Mouse (Mus musculus): ENCODE results near the gene Rbp2. TPM values are rescaled to one million over a fixed set of nuclear protein-coding genes. Genes with fewer than 3 reads are reported as not detected.

Rbp2 gene
- polyA plus RNA-seq, 1 experiment = not detected

- H3K4me1 ChIP-seq (ENCODE audit: control insufficient read depth, insufficient read depth, low read length) = no peaks in the 10 kb centered on the region
- H3K27ac ChIP-seq (ENCODE audit: insufficient read depth, low read length) = no peak overlapping the region
- TF ChIP-seq POLR2A (IDR thresholded peaks at IDR 0.05; ENCODE audit: extremely low read depth, insufficient read depth, low read length) = no peak
- TF ChIP-seq CTCF (IDR thresholded peaks at IDR 0.05; ENCODE audit: extremely low read depth, insufficient read depth, low read length) = no peak
- no peak overlapping the region for H3K4me3 ChIP-seq (ENCODE audit: insufficient read depth, low read length)
Measured at GRCm38 (mm10) chr9:98487273-98487672, 1.4 kb downstream of the Rbp2 start.

- H3K4me3 ChIP-seq (ENCODE audit: insufficient read depth, low read length) = no peak overlapping the region
- H3K4me1 ChIP-seq (ENCODE audit: control insufficient read depth, insufficient read depth, low read length) = no peaks in the 10 kb centered on the region
- TF ChIP-seq CTCF (IDR thresholded peaks at IDR 0.05; ENCODE audit: extremely low read depth, insufficient read depth, low read length) = no peak
- no peak for TF ChIP-seq POLR2A (IDR thresholded peaks at IDR 0.05; ENCODE audit: extremely low read depth, insufficient read depth, low read length)
- H3K27ac ChIP-seq (ENCODE audit: insufficient read depth, low read length) = no peak overlapping the region
Measured at GRCm38 (mm10) chr9:98489532-98489931, 3.6 kb downstream of the Rbp2 start.

DNA sequence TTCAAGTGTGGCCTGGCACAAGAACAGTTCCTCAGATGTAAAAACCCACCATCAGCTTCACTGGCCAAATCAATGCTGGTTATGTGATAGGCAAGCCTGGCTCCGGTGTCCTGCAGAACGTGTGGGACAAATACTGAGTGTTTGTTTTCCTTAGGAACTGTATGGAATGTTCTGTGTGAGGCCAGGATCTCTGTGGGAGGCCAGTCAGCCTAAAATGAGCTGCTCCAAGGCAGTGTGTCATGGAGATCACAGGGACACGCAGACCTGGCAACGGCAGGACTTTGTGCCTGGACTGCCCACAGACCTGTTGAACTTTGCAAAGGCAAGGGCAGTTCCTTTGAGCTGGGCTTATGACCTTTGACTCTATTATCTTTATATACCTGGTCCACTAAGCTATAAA lies 4.2 kb downstream of the Rbp2 start:
- Histone ChIP-seq H3K4me1 (ENCODE audit: control insufficient read depth, insufficient read depth, low read length) (no peaks in the 10 kb centered on the region), H3K4me3 (ENCODE audit: insufficient read depth, low read length) (no peak overlapping the region), H3K27ac (ENCODE audit: insufficient read depth, low read length) (no peak overlapping the region)
- TF ChIP-seq POLR2A (IDR thresholded peaks at IDR 0.05; ENCODE audit: extremely low read depth, insufficient read depth, low read length) (no peak), CTCF (IDR thresholded peaks at IDR 0.05; ENCODE audit: extremely low read depth, insufficient read depth, low read length) (no peak)

- Histone ChIP-seq H3K4me3 (ENCODE audit: insufficient read depth, low read length) (no peak overlapping the region), H3K4me1 (ENCODE audit: control insufficient read depth, insufficient read depth, low read length) (no peaks in the 10 kb centered on the region), H3K27ac (ENCODE audit: insufficient read depth, low read length) (no peak overlapping the region)
- TF ChIP-seq POLR2A (IDR thresholded peaks at IDR 0.05; ENCODE audit: extremely low read depth, insufficient read depth, low read length) (no peak), CTCF (IDR thresholded peaks at IDR 0.05; ENCODE audit: extremely low read depth, insufficient read depth, low read length) (no peak)
Measured at GRCm38 (mm10) chr9:98491071-98491470, 5.2 kb downstream of the Rbp2 start.

DNA sequence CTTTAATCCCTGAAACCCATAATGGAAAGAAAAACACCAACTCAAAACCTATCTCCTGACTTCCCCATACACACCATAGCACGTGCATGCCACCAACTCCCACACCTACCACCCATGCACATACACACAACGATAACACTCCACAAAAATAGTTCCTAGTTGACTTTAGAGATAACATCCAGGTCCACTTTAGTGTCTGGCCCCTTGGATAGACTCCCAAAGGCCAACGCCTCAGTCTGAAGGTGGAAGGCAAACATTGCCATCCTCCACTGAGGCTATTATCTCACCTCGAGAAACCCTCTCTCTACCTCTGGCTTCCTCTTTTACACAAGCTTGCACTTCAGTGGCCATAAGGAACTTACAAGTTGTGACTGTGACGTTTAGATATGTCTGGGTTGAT lies 6.3 kb downstream of the Rbp2 start:
- TF ChIP-seq POLR2A (IDR thresholded peaks at IDR 0.05; ENCODE audit: extremely low read depth, insufficient read depth, low read length) (no peak), CTCF (IDR thresholded peaks at IDR 0.05; ENCODE audit: extremely low read depth, insufficient read depth, low read length) (no peak)
- no peaks in the 10 kb centered on the region for H3K4me1 ChIP-seq (ENCODE audit: control insufficient read depth, insufficient read depth, low read length)
- H3K27ac ChIP-seq (ENCODE audit: insufficient read depth, low read length) = no peak overlapping the region
- no peak overlapping the region for H3K4me3 ChIP-seq (ENCODE audit: insufficient read depth, low read length)

DNA sequence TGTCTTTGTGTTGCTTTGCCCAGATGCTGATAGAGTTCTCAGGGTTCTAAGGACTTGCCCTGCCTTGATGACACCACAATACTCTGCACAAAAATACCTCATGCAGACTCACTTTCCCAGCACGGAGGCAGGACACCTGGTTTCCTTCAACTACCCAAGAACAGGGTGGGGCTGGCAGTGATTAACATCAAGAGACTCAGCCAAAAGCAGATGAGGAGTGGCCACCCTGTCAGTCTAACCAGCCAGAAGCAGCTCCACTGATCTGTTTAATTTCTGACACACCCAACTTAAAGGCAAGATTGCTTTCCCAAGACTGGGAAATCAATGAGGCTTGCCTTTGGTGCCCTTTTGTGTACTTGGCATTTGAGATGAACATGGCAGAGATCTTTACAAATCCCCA lies 6.9 kb downstream of the Rbp2 start:
- TF ChIP-seq POLR2A (IDR thresholded peaks at IDR 0.05; ENCODE audit: extremely low read depth, insufficient read depth, low read length) (no peak), CTCF (IDR thresholded peaks at IDR 0.05; ENCODE audit: extremely low read depth, insufficient read depth, low read length) (no peak)

GRCm38 (mm10) chr9:98497157-98497556 lies 11.2 kb downstream of the Rbp2 start:
- Histone ChIP-seq H3K4me3 (ENCODE audit: insufficient read depth, low read length) (no peak overlapping the region), H3K27ac (ENCODE audit: insufficient read depth, low read length) (no peak overlapping the region), H3K4me1 (ENCODE audit: control insufficient read depth, insufficient read depth, low read length) (no peaks in the 10 kb centered on the region)
- TF ChIP-seq CTCF (IDR thresholded peaks at IDR 0.05; ENCODE audit: extremely low read depth, insufficient read depth, low read length) (no peak), POLR2A (IDR thresholded peaks at IDR 0.05; ENCODE audit: extremely low read depth, insufficient read depth, low read length) (no peak)

More for the DNA sequence above, 6.9 kb downstream of the Rbp2 start:
- no peak overlapping the region for H3K4me3 ChIP-seq (ENCODE audit: insufficient read depth, low read length)
- no peaks in the 10 kb centered on the region for H3K4me1 ChIP-seq (ENCODE audit: control insufficient read depth, insufficient read depth, low read length)
- H3K27ac ChIP-seq (ENCODE audit: insufficient read depth, low read length) = no peak overlapping the region

DNA sequence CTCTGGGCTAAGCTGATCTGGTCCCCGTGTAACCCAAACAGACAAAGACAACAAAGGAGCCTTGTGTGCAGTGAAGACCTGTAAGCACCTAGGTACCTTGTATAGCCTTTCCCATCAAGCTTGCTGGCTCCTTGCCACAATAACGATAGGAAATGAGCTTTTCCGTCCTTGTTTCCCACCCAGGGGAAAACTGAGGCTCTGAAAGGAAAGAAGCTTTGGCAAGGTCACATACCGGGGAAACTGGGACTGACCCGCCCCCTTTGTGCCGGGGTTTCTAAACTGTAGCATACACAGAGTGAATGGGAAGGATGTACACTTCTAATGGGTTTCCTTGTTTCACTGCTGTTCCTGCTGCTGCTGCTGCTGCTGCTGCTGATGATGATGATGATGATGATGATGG lies 12.1 kb downstream of the Rbp2 start:
- Histone ChIP-seq H3K27ac (ENCODE audit: insufficient read depth, low read length) (no peak overlapping the region), H3K4me3 (ENCODE audit: insufficient read depth, low read length) (no peak overlapping the region), H3K4me1 (ENCODE audit: control insufficient read depth, insufficient read depth, low read length) (no peaks in the 10 kb centered on the region)
- no peak for TF ChIP-seq CTCF (IDR thresholded peaks at IDR 0.05; ENCODE audit: extremely low read depth, insufficient read depth, low read length)
- TF ChIP-seq POLR2A (IDR thresholded peaks at IDR 0.05; ENCODE audit: extremely low read depth, insufficient read depth, low read length) = no peak

- no peak overlapping the region for H3K4me3 ChIP-seq (ENCODE audit: insufficient read depth, low read length)
- no peaks in the 10 kb centered on the region for H3K4me1 ChIP-seq (ENCODE audit: control insufficient read depth, insufficient read depth, low read length)
- TF ChIP-seq POLR2A (IDR thresholded peaks at IDR 0.05; ENCODE audit: extremely low read depth, insufficient read depth, low read length) = no peak
- no peak for TF ChIP-seq CTCF (IDR thresholded peaks at IDR 0.05; ENCODE audit: extremely low read depth, insufficient read depth, low read length)
- H3K27ac ChIP-seq (ENCODE audit: insufficient read depth, low read length) = no peak overlapping the region
Measured at GRCm38 (mm10) chr9:98498717-98499268, 12.9 kb downstream of the Rbp2 start.

- no peaks in the 10 kb centered on the region for H3K4me1 ChIP-seq (ENCODE audit: control insufficient read depth, insufficient read depth, low read length)
- H3K27ac ChIP-seq (ENCODE audit: insufficient read depth, low read length) = no peak overlapping the region
- no peak overlapping the region for H3K4me3 ChIP-seq (ENCODE audit: insufficient read depth, low read length)
- TF ChIP-seq CTCF (IDR thresholded peaks at IDR 0.05; ENCODE audit: extremely low read depth, insufficient read depth, low read length) = no peak
- no peak for TF ChIP-seq POLR2A (IDR thresholded peaks at IDR 0.05; ENCODE audit: extremely low read depth, insufficient read depth, low read length)
Measured at GRCm38 (mm10) chr9:98499601-98500000, 13.7 kb downstream of the Rbp2 start.

Measured in cortical plate, adult 2 months (tissue).